Mouse (Mus musculus): ENCODE results near the gene Macrod2.

- no peak for TF ChIP-seq EP300 (optimal IDR thresholded peaks at IDR 0.05)
- no peak for TF ChIP-seq CTCF (IDR thresholded peaks at IDR 0.05; ENCODE audit: low read depth)
These were observed 879.2 kb downstream of the Macrod2 start for GRCm38 (mm10) chr2:141274262-141274661.

All from stomach, postnatal 0 days (tissue).